Mouse (Mus musculus) ES-E14 (cell line): ENCODE results near the gene Brip1.

Experiments used
- CHD2 ChIP-seq: IDR thresholded peaks from 2 replicates; pipeline ENCODE4 v1.6.1; 2014; ENCODE audit warnings: mild to moderate bottlenecking, low read depth, low read length, inconsistent platforms
- HCFC1 ChIP-seq: IDR thresholded peaks from 2 replicates; pipeline ENCODE4 v1.6.1; 2012; ENCODE audit warnings: low read length, inconsistent platforms, borderline replicate concordance; ENCODE audit not compliant: insufficient read depth
- MAFK ChIP-seq: IDR thresholded peaks from 2 replicates; pipeline ENCODE4 v1.6.1; 2014; ENCODE audit warnings: mild to moderate bottlenecking, low read depth, low read length, inconsistent platforms; ENCODE audit not compliant: insufficient read depth
- ZC3H11A ChIP-seq: IDR thresholded peaks from 2 replicates; pipeline ENCODE4 v1.6.1; 2012; ENCODE audit warnings: low read depth, mild to moderate bottlenecking, inconsistent platforms, low read length, borderline replicate concordance
- ZNF384 ChIP-seq: IDR thresholded peaks from 2 replicates; pipeline ENCODE4 v1.6.1; 2012; ENCODE audit warnings: low read depth, low read length, inconsistent platforms

- no peak for TF ChIP-seq MAFK
- TF ChIP-seq HCFC1 = no peak
- TF ChIP-seq ZC3H11A = no peak
- TF ChIP-seq CHD2 = no peak
- no peak for TF ChIP-seq ZNF384
Observed at GRCm38 (mm10) chr11:86076403-86076802, 124.6 kb downstream of the Brip1 start.
